Mouse (Mus musculus) lung, postnatal 36 days (tissue): ENCODE results near the gene Hist1h4b.
"Not testable (repeated sequence)": the region's sequence is repeated elsewhere in the genome, so short reads cannot be mapped to it uniquely, and the experiment has no call there.

Source experiments
- DNase-seq: peaks from one replicate; pipeline ENCODE4 v3.0.0; 2022; ENCODE audit warnings: mixed read lengths

The Hist1h4b gene

DNA sequence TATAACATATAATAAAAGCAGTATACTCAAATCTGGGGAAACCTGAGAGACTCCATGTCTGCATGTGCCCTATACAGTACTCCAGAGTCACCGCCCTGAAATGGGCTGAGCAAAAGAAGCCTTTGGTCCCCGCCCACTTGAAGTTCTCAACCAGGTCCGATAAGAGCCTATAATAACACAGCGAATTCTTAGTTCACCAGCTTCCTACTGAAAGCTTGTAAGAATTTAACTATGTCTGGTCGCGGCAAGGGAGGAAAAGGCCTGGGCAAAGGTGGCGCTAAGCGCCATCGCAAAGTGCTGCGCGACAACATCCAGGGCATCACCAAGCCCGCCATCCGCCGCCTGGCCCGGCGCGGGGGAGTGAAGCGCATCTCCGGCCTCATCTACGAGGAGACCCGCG, at the start of gene Hist1h4b:
Gene Hist1h4b, plus strand, starts transcription at position 224 of the 400 bp plus-strand sequence.
- peak; percentile 98 for DNase-seq

DNA sequence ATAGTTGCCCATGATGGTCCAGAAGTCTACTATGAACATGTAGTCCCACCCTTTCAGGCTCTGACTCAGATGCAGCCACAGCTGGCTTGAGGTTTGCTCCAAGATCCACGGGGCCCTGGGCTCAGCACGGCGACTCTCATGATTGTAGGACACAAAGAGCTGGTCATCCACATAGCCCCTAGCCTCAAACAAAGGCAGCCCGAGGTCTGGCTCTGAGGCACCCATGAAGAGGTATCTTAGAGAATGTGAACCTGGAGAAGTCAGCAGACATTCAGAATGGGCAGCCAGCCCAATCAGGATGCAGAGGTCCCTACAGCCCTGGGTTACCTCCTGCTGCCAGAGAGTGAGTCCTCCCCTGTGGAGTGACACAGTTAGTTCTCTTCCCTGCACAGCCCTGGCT, 48.8 kb upstream of the Hist1h4b start:
- DNase-seq: no peak

GRCm38 (mm10) chr13:23708654-23709053, 48.2 kb upstream of the Hist1h4b start:
- no peak for DNase-seq

DNA sequence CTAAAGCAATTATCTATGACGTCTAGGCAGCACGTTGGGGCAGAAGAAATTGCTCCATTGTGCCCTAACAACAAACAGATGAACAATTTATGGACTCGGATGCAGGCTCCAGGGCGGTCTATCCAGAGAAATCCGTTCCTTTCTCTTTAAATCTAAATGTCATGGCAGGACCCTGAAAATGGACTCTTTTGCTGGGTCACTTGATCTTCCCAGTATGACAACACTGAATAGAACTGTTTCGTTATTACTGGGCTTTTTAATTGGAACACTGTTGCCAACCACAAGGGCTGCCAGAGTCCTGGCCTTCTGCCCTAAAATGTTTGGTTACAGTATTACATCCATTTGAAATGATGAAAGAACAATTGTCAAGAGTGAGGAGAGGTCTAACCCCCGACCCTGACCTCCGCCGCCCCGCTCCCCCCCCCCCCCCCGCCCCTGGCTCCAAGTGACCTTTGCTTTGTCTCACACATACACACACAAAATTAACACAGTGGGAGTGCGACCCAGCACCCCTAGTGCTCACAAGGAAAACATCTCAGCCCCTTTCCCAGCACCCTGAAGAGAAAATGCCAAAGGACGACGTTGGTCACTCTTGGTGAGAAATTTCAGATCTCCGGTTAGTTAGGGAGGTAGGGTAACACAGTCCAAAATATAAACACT, 47.0 kb upstream of the Hist1h4b start:
- DNase-seq: no peak

GRCm38 (mm10) chr13:23710374-23711089, 46.3 kb upstream of the Hist1h4b start, which contains the start of gene Hfe:
TSS of gene Hfe (minus strand) at chr13:23710854.
- peak; percentile 72 for DNase-seq

- DNase-seq: no peak
Measured at GRCm38 (mm10) chr13:23716261-23717042, 40.4 kb upstream of the Hist1h4b start.

GRCm38 (mm10) chr13:23717176-23717575, 39.6 kb upstream of the Hist1h4b start:
- DNase-seq: no peak

GRCm38 (mm10) chr13:23717593-23718245, 39.1 kb upstream of the Hist1h4b start:
- not testable (repeated sequence) for DNase-seq

DNA sequence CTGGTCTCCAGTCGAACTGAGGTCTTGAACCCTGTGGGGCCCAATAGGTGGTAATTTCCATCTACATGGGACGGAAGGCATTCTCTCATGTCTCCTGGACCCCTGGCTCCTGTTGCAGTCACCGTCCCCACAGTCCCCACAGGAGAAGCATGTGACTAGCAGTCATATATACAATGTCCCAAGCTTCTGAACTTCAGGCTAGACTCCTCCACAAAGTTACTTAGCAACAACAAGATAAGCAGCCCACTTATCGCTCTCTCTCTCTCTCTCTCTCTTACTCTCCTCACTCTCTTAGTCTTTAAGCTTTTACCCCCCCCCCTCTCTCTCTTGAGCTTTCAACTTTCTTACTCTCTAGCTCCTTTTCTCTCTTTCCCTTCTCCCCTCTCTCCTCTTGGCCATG, 32.6 kb upstream of the Hist1h4b start:
- no peak for DNase-seq

DNA sequence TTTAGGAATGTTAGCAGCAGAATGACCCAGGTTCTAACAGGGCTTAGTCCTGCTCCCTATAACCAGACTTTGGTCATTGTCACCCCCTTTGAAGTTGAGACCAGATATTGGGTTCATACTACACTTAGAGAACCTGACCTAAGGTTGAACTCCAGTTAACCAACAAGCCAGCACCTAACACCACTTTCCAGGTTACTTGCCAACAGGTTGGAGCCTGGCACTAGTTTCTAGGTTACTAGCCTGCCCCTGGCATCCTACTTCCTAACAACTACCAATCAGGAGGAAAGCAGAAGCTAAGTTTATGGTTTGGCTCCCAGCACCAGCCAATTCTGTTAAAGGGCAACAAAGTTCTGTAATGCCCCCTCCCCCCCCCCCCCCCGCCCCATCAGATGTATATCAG, 31.6 kb upstream of the Hist1h4b start:
- no peak for DNase-seq

DNA sequence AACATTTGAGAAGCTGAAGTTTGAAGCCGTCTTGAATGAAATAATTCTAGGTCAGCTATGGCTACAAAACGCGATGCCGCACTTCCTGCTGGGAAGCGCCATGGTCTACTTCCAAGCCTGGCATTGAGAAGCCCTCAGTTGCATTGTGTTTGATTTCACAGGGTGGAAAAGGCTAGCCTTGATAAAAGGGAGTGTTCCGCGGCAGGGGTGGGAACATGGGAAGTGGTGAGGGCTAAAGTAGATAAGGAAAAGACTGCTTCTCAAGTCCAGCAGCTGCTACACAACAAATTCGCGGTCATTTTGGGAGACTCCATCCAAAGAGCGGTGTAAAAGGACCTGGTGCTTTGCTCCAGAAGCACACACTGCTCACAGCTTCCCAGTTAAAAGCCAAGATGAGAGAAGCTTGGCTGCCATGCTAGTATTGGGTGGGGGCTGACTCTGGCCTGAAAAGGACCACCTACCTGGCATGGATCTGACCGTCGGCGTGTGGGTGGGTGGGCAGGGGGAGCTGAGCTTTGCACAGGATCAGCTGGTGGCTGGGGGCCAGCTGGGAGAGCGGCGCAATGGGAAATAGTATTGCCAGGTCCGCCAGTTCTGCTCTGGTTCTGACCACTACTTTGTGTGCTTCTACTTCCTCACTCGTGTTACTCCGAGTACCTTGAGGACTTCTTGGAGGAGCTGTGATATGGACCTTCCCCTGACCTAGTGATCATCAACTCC, 28.2 kb upstream of the Hist1h4b start:
- DNase-seq: no peak

DNA sequence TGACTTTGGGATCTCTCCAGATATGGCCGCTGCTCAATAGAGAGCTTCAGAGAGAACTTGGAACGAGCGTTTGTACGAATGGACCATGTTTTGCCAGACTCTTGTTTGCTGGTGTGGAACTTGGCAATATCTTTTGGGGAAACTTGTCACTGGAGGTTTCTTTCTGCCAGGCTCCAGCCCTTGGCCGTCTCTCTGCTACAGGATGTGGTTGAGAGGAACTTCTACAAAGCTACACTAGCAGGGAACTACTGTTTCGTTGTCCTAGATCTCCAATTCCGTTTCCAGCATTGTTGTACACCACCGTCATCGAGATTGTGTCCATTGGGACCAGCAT, 27.7 kb upstream of the Hist1h4b start:
- no peak for DNase-seq

- no peak for DNase-seq
Measured at GRCm38 (mm10) chr13:23729706-23730105, 27.1 kb upstream of the Hist1h4b start.

DNA sequence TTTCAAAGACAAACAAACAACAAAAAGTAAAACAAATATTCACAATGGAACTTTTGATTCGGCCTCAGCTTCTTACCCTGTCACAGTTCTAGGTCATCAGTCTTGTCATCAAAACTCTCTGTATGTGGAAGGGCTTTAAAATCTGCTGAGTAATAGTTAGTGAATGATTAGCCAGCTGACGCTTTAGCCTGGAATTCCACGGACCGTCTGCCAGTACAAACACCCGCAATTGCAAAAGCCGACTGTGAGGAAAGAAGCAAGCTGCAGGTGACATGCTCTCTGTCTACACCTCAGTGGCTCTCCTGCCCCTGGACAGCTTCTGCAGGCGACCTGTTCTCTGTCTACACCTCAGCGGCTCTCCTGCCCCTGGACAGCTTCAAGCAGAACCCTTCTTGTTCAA, 26.3 kb upstream of the Hist1h4b start:
- peak; percentile 77 for DNase-seq

DNA sequence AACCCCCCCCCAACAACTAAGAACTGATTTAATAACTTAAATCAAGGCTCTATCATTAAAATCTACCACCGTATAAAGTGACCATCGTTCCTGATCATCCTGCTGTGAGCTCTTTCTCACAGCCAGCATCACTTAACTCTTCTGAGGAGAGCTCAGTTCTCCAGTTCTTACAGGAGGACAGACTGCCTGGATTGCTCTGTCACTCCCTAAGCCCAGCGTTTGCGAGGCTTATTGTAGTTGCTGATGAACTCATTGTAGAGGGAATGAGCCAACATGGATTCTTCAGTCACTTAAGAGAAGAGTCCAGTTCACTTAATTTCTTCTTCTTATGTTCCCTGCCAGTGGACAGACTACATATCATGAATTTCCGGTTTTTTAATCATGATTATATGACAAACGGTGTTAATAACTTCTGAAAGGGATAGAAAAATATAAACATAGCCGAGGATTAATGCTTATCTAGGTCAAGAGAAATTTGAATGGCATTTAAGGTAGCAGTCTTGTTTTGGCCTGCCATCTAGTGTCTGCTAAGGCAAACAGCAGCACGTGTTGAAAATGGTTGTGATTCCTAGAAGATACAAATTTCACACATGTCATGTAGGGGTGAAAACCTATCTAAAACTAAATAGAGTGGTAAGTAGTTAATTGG, 24.5 kb upstream of the Hist1h4b start:
- peak; percentile 74 for DNase-seq

DNA sequence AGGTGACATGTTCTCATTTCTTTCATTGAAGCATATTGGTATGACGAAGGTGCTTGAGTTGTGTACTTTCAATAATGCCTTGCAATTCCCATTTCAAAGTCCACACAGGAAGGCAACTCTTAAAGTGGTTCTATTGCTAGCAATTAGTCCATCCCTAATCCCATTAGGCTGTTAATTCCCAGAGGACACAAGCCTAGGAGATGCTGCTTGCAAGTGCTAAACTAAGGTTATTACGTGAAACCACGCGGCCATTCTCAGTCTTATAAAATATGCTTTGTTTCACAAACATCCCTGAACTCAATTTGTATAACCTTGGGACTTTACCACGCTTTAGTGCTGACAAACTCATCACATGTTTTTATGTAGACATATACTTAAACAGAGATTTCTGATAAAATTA, 19.7 kb upstream of the Hist1h4b start:
- DNase-seq: no peak

DNA sequence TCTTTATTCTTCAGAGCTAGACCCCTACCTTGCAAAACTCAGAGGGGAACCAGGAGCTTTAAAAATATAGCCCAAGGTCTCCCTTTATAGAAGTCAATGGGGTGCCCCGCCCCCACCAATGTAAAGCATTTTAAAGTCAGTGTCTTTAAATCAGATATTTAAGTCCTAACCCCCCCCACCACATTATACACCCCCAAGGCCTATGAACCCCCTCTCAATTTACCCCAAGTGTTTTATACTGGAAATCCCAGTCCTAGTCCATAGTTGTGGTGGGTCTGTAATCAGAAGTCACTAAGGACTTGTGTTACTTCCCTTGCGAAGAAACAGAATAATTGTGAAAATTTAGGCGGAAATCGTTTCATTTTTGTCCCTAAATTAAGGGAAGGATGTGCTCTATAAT, 18.8 kb upstream of the Hist1h4b start:
- no peak for DNase-seq

GRCm38 (mm10) chr13:23738677-23739068, 18.1 kb upstream of the Hist1h4b start, which contains the start of gene Hist1h1c:
TSS of gene Hist1h1c (plus strand) at chr13:23738808.
- DNase-seq: peak; percentile 95

DNA sequence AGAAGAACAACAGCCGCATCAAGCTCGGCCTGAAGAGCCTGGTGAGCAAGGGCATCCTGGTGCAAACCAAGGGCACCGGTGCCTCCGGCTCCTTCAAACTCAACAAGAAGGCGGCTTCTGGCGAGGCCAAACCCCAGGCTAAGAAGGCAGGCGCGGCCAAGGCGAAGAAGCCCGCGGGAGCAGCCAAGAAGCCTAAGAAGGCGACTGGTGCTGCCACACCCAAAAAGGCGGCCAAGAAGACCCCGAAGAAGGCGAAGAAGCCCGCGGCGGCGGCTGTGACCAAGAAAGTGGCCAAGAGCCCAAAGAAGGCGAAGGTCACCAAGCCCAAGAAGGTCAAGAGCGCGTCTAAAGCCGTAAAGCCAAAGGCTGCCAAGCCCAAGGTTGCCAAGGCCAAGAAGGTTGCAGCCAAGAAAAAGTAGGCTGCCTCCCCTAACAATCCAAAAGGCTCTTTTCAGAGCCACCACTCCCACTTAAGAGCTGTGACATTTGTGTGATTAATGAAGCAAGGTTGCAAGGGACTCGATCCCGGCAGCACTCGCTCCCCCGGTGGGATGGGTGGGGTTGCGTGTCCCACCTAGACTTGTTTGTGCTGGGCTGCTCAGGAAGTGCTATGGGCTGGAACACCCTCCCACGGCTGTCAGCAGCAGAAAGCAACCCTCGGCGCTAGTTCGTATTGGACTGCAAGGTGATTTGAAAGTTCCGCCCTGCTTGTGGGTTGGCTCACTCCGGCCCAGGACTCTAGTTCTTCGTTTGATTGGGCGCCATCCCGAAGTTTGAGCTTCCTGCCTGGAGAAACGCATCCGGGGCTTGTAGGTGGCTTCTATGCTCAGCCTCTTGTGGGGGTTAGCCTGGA, 17.5 kb upstream of the Hist1h4b start:
- peak; percentile 98 for DNase-seq

- no peak for DNase-seq
Measured at GRCm38 (mm10) chr13:23739922-23740252, 16.9 kb upstream of the Hist1h4b start.

DNA sequence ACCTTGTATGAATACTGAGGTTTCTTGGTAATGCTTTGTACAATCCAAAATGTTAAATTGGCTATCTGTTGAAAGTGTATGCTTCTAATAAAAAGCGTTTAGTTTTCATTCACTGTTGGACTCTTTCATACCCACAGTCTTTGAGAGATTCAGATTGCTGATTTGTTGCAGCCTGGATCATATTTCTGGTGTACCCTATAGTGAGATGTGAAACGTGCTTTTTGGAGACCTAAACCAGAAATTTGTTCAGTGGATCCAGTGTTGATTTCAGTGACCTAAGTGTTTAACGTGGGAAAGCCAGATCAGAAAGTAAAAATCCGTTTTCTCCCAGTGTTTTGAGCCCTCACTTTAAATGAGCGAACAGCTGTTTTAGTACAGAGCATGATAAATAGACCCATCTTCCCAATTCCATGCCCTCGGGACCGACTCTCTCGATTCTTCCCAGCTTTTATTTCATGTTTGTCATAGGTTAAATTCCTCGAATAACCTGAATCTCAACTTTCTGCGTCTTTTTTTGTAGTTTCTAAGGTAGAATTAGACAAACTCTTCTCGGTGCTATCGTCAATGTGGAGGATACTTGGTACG, 16.5 kb upstream of the Hist1h4b start:
- no peak for DNase-seq
